Mouse (Mus musculus): ENCODE measurements around the gene Arhgap18.

- no peak for TF ChIP-seq CTCF (IDR thresholded peaks at IDR 0.05; ENCODE audit: insufficient read depth, low read length)
- TF ChIP-seq POLR2A (IDR thresholded peaks at IDR 0.05; ENCODE audit: borderline replicate concordance, extremely low read depth, low read depth, low read length): no peak
Observed at GRCm38 (mm10) chr10:26798752-26799411, 45.7 kb downstream of the Arhgap18 start.
